Mouse (Mus musculus): ENCODE data around the gene Myo10.

The Myo10 gene

GRCm38 (mm10) chr15:25844013-25844570 is 221.8 kb downstream of the Myo10 start:
- no peak for DNase-seq (ENCODE audit: low spot score)

- no peak for DNase-seq (ENCODE audit: low spot score)
Measured at GRCm38 (mm10) chr15:25844771-25845170, 222.4 kb downstream of the Myo10 start.

- no peak for DNase-seq (ENCODE audit: low spot score)
Measured at GRCm38 (mm10) chr15:25847576-25848168, 225.3 kb downstream of the Myo10 start.

- no peak for DNase-seq (ENCODE audit: low spot score)
Measured at GRCm38 (mm10) chr15:25850552-25850951, 228.2 kb downstream of the Myo10 start.

GRCm38 (mm10) chr15:25854270-25854904 is 232.1 kb downstream of the Myo10 start:
- no peak for DNase-seq (ENCODE audit: low spot score)

- no peak for DNase-seq (ENCODE audit: low spot score)
Measured at GRCm38 (mm10) chr15:25858611-25859058, 236.3 kb downstream of the Myo10 start.

- DNase-seq (ENCODE audit: low spot score) = no peak
Measured at GRCm38 (mm10) chr15:25859469-25859868, 237.1 kb downstream of the Myo10 start.

GRCm38 (mm10) chr15:25861900-25862299 is 239.6 kb downstream of the Myo10 start:
- DNase-seq (ENCODE audit: low spot score) = no peak

Measured in testis, postnatal 14 days (tissue).